Mouse (Mus musculus): ENCODE measurements at regions not wholly inside any gene's neighbourhood (a gene's known extent, or its start where the extent isn't known, plus 50 kb on each side); places are given as distances from the start of the nearest gene placed in this dataset.

DNA sequence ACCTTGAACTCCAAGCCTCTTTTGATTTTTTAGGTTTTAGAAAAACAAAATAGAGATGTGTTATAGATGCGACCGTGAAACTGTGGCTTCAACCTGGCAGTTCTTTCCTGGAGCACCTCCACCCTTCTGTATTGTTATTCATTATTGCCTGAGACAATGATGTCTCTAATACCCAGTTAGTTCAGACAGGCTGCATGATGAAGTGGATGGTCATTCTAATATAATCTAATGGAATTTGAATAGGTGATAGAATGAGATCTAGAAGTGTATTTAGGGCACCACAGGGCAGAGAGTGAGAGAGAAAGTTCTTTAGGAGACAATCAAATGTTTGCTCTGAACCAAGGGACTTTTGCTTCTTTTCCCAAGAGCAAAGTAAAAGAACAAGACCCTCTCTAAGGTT, 560.6 kb downstream of the Plcl1 start:
- ATAC-seq (replicated peaks; ENCODE audit: low FRiP score, poor library complexity, severe bottlenecking): no peak

DNA sequence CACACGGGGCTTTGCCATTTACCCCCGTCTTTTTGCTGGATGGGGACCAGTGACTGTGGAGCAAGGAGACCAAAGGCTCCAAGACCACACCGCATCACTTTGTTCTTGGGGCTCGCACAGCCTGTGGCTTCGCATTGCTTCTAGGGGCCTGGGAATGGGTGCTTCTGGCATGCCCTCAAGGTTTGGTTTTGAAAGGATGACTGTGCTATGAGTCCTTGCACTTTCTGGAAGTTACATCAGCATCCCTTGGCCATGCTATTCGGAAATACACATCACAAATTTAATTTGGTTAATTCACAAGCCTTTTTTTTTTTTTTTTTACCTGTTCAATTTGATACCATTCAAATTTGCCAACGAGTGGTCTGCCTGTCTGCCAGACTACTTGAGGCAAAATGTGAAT, 562.1 kb downstream of the Plcl1 start:
- ATAC-seq (replicated peaks; ENCODE audit: low FRiP score, poor library complexity, severe bottlenecking): no peak

DNA sequence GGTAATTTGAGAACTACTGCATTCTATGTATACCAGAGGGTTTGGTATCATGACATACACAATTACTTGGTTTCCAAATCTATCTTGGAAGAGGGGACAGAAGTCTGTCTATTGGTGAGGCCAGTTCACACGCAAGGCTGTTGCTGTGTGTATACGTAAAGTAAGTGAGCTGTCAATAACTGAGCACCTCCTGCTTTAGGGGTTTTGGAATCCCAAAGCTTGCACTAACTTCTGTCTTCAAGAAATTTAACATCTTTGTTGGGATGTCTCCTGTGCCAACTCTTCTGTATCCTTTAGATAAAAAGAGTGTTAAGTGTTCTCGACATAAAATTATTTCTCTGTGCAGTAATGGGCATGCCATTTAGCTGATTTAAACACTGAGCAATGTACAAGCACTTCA, 572.1 kb downstream of the Plcl1 start:
- ATAC-seq (replicated peaks; ENCODE audit: low FRiP score, poor library complexity, severe bottlenecking): no peak

DNA sequence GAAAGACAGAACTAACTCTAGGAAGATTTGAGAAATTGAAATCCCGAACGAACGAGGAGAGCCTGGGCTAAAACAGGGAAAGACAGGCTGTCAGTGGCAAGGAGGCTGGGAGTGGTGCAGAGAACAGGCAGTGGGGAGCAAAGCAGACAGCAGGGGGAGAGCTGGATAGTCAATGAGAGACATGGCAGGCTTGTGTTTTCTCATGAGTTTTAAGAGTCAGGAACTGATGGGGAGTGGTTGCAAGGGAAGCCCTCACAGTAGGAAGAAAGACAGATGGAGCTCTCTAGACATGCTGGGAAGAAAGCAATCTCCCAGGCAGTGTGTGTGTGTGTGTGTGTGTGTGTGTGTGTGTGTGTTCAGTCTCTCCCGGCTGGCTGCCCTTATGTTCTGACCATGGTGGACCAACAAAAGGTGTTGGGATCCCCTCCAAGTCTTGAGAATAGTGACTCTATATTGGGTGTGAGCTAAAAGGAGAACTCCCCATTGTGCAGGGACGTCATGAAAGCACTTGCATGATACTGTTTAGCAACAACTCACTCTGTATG, 577.9 kb downstream of the Plcl1 start:
- ATAC-seq (replicated peaks; ENCODE audit: low FRiP score, poor library complexity, severe bottlenecking): no peak

DNA sequence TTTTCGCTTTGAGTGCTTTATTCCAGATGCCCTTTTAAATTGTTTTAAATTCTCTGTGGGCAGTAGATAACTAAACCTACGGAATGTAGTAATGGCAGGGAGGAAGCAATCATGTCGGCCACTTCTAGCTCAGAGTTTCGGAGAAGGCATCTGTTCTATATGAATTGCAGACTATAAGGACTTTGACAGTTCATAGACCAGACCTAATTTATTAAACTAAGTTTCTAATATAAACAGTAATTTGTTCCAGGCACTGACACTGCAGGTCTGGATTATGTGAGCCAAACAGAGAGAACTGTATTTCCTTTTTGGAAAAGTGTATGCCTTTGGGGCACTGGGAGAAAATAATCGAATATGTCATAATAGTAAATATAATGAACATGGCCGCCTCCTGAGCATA, 591.4 kb downstream of the Plcl1 start:
- ATAC-seq (replicated peaks; ENCODE audit: low FRiP score, poor library complexity, severe bottlenecking): no peak

Measured in erythroblast, adult 5-6 weeks (primary cell).